Mouse (Mus musculus) ES-Bruce4 (cell line): ENCODE results near the gene Copz1.

Source experiments
- CTCF ChIP-seq: IDR thresholded peaks from one replicate; pipeline ENCODE4 v1.8.1; 2011; ENCODE audit warnings: low read depth, low read length
- EP300 ChIP-seq: IDR thresholded peaks from 2 replicates; pipeline ENCODE4 v1.6.1; 2011; ENCODE audit warnings: low read depth, low read length; ENCODE audit not compliant: insufficient read depth
- POLR2A ChIP-seq: IDR thresholded peaks from one replicate; pipeline ENCODE4 v1.8.1; 2011; ENCODE audit warnings: low read length; ENCODE audit not compliant: insufficient read depth

DNA sequence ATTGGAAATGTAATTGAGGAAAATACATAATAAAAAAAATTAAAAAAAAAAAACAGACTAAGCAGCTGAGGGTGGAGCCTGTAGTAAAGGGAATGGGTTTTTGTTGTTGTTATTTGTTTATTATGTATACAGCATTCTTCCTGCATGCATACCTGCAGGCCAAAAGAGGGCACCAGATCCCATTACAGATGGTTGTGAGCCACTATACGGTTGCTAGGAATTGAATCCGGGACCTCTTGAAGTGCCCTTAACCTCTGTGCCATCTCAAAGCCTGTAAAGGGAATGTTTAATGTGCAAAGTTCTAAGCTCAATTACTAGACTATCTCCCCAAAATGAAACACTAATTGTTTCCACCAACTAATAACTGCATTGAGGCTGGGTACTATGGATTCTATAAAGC is 48.4 kb upstream of the Copz1 start:
- no peak for TF ChIP-seq POLR2A
- TF ChIP-seq CTCF: no peak
- no peak for TF ChIP-seq EP300
